Mouse (Mus musculus): Measurements from ENCODE around the gene Tmem129. TPM values are rescaled to one million over a fixed set of nuclear protein-coding genes. Genes with fewer than 3 reads are reported as not detected.
A peak's percentile ranks its signal among the peaks of the same experiment; 100 is the strongest.

Tmem129 gene
- polyA plus RNA-seq, 1 experiment, result 27.2 TPM

GRCm38 (mm10) chr5:33695718-33696121 lies 37.5 kb upstream of the Tmem129 start:
- TF ChIP-seq CEBPB (IDR thresholded peaks at IDR 0.05; ENCODE audit: insufficient read depth, poor library complexity, severe bottlenecking), result no peak
- TF ChIP-seq MYOD1 (IDR thresholded peaks at IDR 0.05; ENCODE audit: control insufficient read depth in 1 of 3, insufficient read length in 2 of 3, low read depth in 2 of 3), result no peak
- TF ChIP-seq TCF3 (IDR thresholded peaks at IDR 0.05; ENCODE audit: insufficient read length, low read depth), result no peak
- no peak for TF ChIP-seq REST (IDR thresholded peaks at IDR 0.05; ENCODE audit: insufficient read depth, insufficient read length)
- TF ChIP-seq USF1 (IDR thresholded peaks at IDR 0.05; ENCODE audit: low read depth), result no peak
- TF ChIP-seq SRF (IDR thresholded peaks at IDR 0.05; ENCODE audit: control insufficient read depth, insufficient read length, low read depth), result no peak
- TF ChIP-seq MAX (IDR thresholded peaks at IDR 0.05; ENCODE audit: low read depth), result no peak
- TF ChIP-seq POLR2A (IDR thresholded peaks at IDR 0.05; ENCODE audit: insufficient read length, low read depth), result no peak
- no peak for TF ChIP-seq E2F4 (IDR thresholded peaks at IDR 0.05; ENCODE audit: insufficient read depth)
- TF ChIP-seq TCF12 (IDR thresholded peaks at IDR 0.05; ENCODE audit: insufficient read depth, poor library complexity, severe bottlenecking), result no peak
- H3K36me3 ChIP-seq (ENCODE audit: control insufficient read depth, insufficient read depth), result no peaks in the 10 kb centered on the region
- H3K4me2 ChIP-seq (ENCODE audit: low read depth), result peak overlapping the region; percentile 38
- no peak overlapping the region for H3K4me3 ChIP-seq
- peak overlapping the region; percentile 39 for H3ac ChIP-seq (ENCODE audit: control insufficient read depth, insufficient read length)
- H3K27me3 ChIP-seq (ENCODE audit: control insufficient read depth, insufficient read depth, insufficient read length), result peaks cover 44% of the 10 kb centered on the region
- H3K79me2 ChIP-seq (ENCODE audit: control insufficient read depth, insufficient read depth), result no peaks in the 10 kb centered on the region

- Histone ChIP-seq H3K27me3 (ENCODE audit: control insufficient read depth, insufficient read depth, insufficient read length) (peaks cover 42% of the 10 kb centered on the region), H3K4me2 (ENCODE audit: low read depth) (peak overlapping the region; percentile 38), H3ac (ENCODE audit: control insufficient read depth, insufficient read length) (peak overlapping the region; percentile 39), H3K4me3 (no peak overlapping the region), H3K79me2 (ENCODE audit: control insufficient read depth, insufficient read depth) (no peaks in the 10 kb centered on the region), H3K36me3 (ENCODE audit: control insufficient read depth, insufficient read depth) (no peaks in the 10 kb centered on the region)
- TF ChIP-seq MYOD1 (IDR thresholded peaks at IDR 0.05; ENCODE audit: control insufficient read depth in 1 of 3, insufficient read length in 2 of 3, low read depth in 2 of 3), result no peak
- no peak for TF ChIP-seq MYOG (IDR thresholded peaks at IDR 0.05; ENCODE audit: control insufficient read depth in 1 of 3, insufficient read depth in 1 of 3, insufficient read length in 2 of 3, low read depth in 2 of 3)
- TF ChIP-seq TCF12 (IDR thresholded peaks at IDR 0.05; ENCODE audit: insufficient read depth, poor library complexity, severe bottlenecking), result no peak
- TF ChIP-seq USF1 (IDR thresholded peaks at IDR 0.05; ENCODE audit: low read depth), result no peak
- no peak for TF ChIP-seq POLR2AphosphoS2 (IDR thresholded peaks at IDR 0.05; ENCODE audit: insufficient read length, low read depth)
- TF ChIP-seq E2F4 (IDR thresholded peaks at IDR 0.05; ENCODE audit: insufficient read depth), result no peak
- no peak for TF ChIP-seq SRF (IDR thresholded peaks at IDR 0.05; ENCODE audit: control insufficient read depth, insufficient read length, low read depth)
- no peak for TF ChIP-seq MAX (IDR thresholded peaks at IDR 0.05; ENCODE audit: low read depth)
- no peak for TF ChIP-seq REST (IDR thresholded peaks at IDR 0.05; ENCODE audit: insufficient read depth, insufficient read length)
- TF ChIP-seq CEBPB (IDR thresholded peaks at IDR 0.05; ENCODE audit: insufficient read depth, poor library complexity, severe bottlenecking), result no peak
- no peak for TF ChIP-seq TCF3 (IDR thresholded peaks at IDR 0.05; ENCODE audit: insufficient read length, low read depth)
These were observed 36.9 kb upstream of the Tmem129 start for GRCm38 (mm10) chr5:33694848-33695717.

GRCm38 (mm10) chr5:33694461-33694847 lies 36.2 kb upstream of the Tmem129 start:
- Histone ChIP-seq H3K27me3 (ENCODE audit: control insufficient read depth, insufficient read depth, insufficient read length) (peaks cover 41% of the 10 kb centered on the region), H3ac (ENCODE audit: control insufficient read depth, insufficient read length) (no peak overlapping the region), H3K4me2 (ENCODE audit: low read depth) (no peak overlapping the region), H3K79me2 (ENCODE audit: control insufficient read depth, insufficient read depth) (no peaks in the 10 kb centered on the region), H3K36me3 (ENCODE audit: control insufficient read depth, insufficient read depth) (no peaks in the 10 kb centered on the region), H3K4me3 (no peak overlapping the region)
- TF ChIP-seq POLR2A (IDR thresholded peaks at IDR 0.05; ENCODE audit: insufficient read length, low read depth) (no peak), POLR2AphosphoS2 (IDR thresholded peaks at IDR 0.05; ENCODE audit: insufficient read length, low read depth) (no peak), TCF3 (IDR thresholded peaks at IDR 0.05; ENCODE audit: insufficient read length, low read depth) (no peak), REST (IDR thresholded peaks at IDR 0.05; ENCODE audit: insufficient read depth, insufficient read length) (no peak), MAX (IDR thresholded peaks at IDR 0.05; ENCODE audit: low read depth) (no peak), TCF12 (IDR thresholded peaks at IDR 0.05; ENCODE audit: insufficient read depth, poor library complexity, severe bottlenecking) (no peak), MYOD1 (IDR thresholded peaks at IDR 0.05; ENCODE audit: control insufficient read depth in 1 of 3, insufficient read length in 2 of 3, low read depth in 2 of 3) (no peak), E2F4 (IDR thresholded peaks at IDR 0.05; ENCODE audit: insufficient read depth) (no peak), CEBPB (IDR thresholded peaks at IDR 0.05; ENCODE audit: insufficient read depth, poor library complexity, severe bottlenecking) (no peak), USF1 (IDR thresholded peaks at IDR 0.05; ENCODE audit: low read depth) (no peak), SRF (IDR thresholded peaks at IDR 0.05; ENCODE audit: control insufficient read depth, insufficient read length, low read depth) (no peak), MYOG (IDR thresholded peaks at IDR 0.05; ENCODE audit: control insufficient read depth in 1 of 3, insufficient read depth in 1 of 3, insufficient read length in 2 of 3, low read depth in 2 of 3) (no peak)

GRCm38 (mm10) chr5:33692393-33692792 lies 34.2 kb upstream of the Tmem129 start:
- TF ChIP-seq MYOD1 (IDR thresholded peaks at IDR 0.05; ENCODE audit: control insufficient read depth in 1 of 3, insufficient read length in 2 of 3, low read depth in 2 of 3), result no peak
- no peak for TF ChIP-seq USF1 (IDR thresholded peaks at IDR 0.05; ENCODE audit: low read depth)
- TF ChIP-seq TCF12 (IDR thresholded peaks at IDR 0.05; ENCODE audit: insufficient read depth, poor library complexity, severe bottlenecking), result no peak
- TF ChIP-seq MYOG (IDR thresholded peaks at IDR 0.05; ENCODE audit: control insufficient read depth in 1 of 3, insufficient read depth in 1 of 3, insufficient read length in 2 of 3, low read depth in 2 of 3), result no peak
- no peak for TF ChIP-seq E2F4 (IDR thresholded peaks at IDR 0.05; ENCODE audit: insufficient read depth)
- TF ChIP-seq REST (IDR thresholded peaks at IDR 0.05; ENCODE audit: insufficient read depth, insufficient read length), result no peak
- no peak for TF ChIP-seq MAX (IDR thresholded peaks at IDR 0.05; ENCODE audit: low read depth)
- TF ChIP-seq SRF (IDR thresholded peaks at IDR 0.05; ENCODE audit: control insufficient read depth, insufficient read length, low read depth), result no peak
- TF ChIP-seq POLR2A (IDR thresholded peaks at IDR 0.05; ENCODE audit: insufficient read length, low read depth), result no peak
- no peak for TF ChIP-seq CEBPB (IDR thresholded peaks at IDR 0.05; ENCODE audit: insufficient read depth, poor library complexity, severe bottlenecking)
- no peak for TF ChIP-seq TCF3 (IDR thresholded peaks at IDR 0.05; ENCODE audit: insufficient read length, low read depth)
- TF ChIP-seq POLR2AphosphoS2 (IDR thresholded peaks at IDR 0.05; ENCODE audit: insufficient read length, low read depth), result no peak
- H3K36me3 ChIP-seq (ENCODE audit: control insufficient read depth, insufficient read depth), result no peaks in the 10 kb centered on the region
- H3K79me2 ChIP-seq (ENCODE audit: control insufficient read depth, insufficient read depth), result no peaks in the 10 kb centered on the region
- no peak overlapping the region for H3ac ChIP-seq (ENCODE audit: control insufficient read depth, insufficient read length)
- peaks cover 39% of the 10 kb centered on the region for H3K27me3 ChIP-seq (ENCODE audit: control insufficient read depth, insufficient read depth, insufficient read length)
- no peak overlapping the region for H3K4me2 ChIP-seq (ENCODE audit: low read depth)
- no peak overlapping the region for H3K4me3 ChIP-seq
